Mouse (Mus musculus) urinary bladder, postnatal 14 days (tissue): ENCODE results near the gene Usp5.

ENCODE experiments used
- DNase-seq: peaks from one replicate; pipeline ENCODE4 v3.0.0; 2021; ENCODE audit warnings: low spot score

The Usp5 gene

DNA sequence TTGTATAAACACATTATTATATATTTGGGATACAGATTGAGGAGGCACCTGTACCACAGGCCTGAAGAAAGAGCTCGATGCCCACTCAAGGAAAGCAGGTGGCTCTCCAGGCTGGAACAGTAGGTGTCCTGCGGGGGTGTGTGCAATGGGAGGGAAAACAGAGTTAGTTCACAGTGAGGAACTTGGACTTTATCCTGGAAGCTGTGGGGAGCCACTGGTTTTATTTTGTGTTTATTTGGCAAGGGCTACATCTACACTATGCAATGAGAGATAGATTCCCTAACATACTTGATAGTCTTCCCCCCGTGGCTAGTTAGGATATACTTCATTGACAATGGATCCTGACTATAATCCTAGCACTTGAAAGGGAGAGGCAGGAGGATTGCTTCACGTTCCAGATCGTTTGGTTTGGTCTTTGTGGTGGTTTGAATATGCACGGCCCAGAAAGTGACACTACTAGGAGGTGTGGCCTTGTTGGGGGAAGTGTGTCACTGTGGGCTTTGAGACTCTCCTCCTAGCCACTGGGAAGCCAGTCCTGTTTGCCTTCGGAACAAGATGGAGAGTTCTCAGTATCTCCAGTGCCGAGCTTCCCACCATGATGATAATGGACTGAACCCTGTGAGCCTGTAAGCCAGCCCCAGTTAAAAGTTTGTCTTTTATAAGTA lies 42.4 kb downstream of the Usp5 start:
- no peak for DNase-seq

DNA sequence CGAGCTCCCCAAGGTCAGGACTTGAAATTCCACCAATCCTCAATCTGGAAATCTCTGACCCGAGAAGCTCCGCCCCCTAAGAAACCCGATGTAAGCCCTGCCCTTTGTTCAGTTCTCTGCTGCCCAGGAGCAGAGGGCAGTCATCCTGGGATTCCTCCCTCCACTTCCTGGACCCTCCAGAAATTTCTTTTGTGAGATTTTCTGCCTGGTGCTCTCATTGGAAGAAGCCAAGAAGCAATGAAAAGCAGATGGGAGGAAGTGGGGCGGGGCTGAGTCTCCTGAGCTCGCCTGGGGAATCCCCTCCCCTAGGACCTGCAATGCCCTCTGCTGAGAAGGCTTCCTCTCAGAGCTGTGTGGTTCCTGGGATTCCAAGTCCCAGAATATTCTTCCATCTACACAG lies 46.8 kb downstream of the Usp5 start:
- DNase-seq: no peak

DNA sequence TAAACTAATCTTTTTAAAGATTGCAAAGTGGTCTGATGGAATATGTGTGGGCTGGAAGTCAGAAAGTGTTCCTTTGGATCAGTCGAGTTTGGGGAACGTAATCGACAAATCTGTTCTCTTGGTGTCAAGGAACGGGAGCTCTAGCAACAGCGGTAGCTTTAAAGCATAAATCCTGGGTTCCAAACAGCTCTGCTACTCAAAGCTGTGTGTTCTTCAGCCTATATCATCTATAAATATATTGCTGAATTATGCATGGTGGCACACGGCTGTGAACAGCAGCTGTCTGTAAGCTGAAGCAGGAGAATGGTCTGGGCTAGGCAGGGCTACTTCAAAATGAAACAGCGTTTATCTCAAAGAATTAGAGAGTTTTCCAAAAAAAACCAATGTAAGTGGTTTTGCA lies 48.4 kb downstream of the Usp5 start:
- DNase-seq: no peak

DNA sequence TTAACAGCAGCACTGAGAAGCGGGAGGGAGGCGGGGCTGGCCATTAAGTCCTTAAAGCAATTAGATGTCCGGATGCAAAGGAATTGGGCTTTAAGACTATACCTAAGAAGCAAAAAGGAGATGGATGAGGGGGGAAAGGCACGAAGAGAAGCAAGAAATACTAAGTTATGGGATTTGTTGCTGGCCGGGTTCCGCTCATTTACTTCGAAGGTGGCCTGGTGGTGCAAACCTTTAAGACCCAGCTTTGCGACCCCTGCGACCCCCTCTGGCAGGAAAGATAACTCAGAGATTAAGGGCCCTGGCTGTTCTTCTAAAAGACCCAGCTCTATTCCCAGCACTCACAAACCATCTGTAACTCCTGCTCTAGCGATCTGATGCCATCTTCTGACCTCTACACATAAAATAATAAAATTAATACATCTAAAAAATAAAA lies 49.3 kb downstream of the Usp5 start:
- no peak for DNase-seq

DNA sequence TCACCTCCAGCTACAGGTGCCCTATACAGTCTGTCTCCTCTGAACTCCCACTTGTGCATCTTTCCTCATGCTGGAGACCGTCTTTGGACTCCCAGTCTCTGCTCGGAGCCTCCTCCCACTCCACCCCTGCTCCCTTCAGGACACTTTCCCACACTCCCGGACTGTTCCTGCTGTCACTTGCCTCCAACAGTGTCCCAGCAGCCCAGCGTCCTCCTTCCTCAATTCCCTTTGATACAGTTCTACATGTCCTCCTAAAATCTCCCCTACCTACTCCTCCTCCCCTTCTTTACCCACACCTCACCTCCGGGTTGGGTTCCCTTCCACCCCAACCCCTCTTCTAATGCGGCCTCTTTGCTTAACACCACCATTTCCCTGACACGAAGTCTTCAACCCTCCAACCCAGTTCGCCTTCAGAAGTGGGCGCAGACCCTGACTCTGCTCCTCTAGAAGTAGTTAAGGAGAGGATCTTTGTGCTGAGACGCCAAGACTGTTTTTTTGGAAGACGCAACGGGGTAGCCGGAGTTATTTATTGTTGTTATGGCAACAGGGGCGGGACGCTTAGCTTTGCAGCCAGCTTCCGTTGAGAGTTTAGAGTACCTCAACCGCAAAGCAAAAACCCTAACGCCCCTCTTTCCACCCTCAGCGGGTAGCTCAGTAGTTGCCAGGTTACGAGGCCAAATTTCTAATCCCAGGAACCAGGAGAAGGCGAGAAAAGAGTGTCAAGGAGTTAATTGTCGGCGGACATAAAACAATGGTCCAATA lies 49.9 kb downstream of the Usp5 start, which contains the start of gene Lrrc23:
TSS of gene Lrrc23 (minus strand) at position 506 of the 762 bp plus-strand sequence.
- no peak for DNase-seq

DNA sequence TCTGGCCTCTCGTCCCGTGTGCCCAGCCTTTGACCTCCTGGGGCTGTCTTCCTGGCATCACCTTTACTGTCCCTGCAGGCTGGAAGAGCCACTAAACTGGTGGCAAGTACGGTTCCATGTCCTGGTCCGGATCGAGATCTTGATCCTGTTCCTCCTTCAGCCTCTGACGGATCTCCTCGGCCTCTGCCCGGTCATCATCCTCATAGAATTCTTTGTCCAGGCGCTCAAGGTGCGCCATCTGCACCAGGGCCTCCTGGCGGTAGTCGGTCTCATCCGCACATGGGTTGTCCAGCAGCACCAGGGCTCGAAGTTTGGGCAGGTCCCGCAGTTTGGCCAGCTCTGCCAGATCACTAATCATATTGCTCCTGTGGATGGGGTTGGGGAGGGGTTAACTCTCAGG lies 58.8 kb downstream of the Usp5 start:
- DNase-seq: no peak

DNA sequence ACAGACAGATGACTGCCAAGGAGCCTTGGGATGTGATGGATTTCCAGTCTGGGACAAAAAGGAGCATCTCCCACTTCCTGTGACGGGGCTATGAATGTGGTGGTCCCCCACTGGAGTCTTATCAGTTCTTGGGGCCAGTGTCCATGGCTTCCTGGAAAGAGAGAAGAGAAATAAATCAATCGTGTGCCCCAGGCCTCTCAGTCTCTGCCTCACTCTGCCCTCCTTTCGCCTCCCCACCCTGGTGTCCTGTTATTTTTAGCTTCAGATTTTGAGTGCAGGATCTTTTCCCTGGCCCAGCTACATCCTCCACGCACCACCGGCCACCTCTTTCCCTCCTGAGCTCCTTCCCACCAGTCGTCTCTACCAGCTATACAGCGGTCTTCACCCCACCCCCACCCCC lies 59.3 kb downstream of the Usp5 start:
- DNase-seq: no peak

DNA sequence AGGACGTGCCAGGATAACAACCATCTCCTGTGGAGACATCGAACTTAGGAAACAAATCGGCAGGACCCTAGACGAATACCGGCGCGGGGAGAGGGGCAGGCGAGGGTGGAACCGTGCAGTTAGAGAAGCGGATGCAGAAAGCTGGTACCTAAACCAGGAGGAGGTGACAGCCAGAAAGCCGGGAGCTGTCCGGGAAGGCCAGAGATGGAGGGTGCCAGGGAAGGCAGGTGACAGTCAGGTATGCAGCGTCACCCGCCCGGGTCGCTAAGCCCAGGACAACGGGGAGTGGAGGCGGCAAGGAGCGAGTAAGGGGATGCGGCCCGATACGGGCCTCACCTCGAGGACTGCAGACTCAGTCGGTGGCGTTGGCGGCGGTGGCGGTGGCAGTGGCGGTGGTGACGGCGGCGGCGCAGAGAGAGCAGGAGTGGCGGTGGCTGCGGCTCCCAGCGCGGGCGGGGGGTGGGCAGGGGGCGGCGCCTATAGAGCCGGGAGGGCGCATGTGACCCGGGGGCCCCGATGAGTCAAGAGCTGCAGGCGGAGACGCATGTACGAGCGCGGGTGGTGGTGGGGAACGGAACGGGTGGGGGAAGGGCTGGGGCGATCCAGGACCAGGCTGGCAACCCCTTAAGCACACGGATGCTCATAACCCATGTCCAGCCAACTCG lies 60.1 kb downstream of the Usp5 start, which contains the start of gene Eno2:
TSS of gene Eno2 (minus strand) at position 573 of the 665 bp plus-strand sequence.
- DNase-seq: peak; percentile 60

DNA sequence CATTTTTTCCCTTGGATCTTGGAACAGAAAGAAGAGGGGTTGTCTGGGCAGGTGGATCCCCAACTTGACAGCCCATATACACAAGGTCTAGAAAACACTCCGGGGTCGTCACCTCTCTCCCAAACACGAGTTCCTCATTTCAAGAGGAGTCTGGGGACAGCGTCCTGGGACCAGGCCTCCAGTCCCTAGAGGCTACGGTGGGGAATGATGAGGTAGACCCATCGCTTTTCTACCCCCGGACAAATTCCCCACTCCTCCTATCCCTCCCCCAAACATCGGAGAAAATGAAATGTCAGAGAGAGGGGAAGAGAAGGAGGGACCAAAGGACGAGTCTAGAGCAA lies 60.6 kb downstream of the Usp5 start:
- DNase-seq: no peak

DNA sequence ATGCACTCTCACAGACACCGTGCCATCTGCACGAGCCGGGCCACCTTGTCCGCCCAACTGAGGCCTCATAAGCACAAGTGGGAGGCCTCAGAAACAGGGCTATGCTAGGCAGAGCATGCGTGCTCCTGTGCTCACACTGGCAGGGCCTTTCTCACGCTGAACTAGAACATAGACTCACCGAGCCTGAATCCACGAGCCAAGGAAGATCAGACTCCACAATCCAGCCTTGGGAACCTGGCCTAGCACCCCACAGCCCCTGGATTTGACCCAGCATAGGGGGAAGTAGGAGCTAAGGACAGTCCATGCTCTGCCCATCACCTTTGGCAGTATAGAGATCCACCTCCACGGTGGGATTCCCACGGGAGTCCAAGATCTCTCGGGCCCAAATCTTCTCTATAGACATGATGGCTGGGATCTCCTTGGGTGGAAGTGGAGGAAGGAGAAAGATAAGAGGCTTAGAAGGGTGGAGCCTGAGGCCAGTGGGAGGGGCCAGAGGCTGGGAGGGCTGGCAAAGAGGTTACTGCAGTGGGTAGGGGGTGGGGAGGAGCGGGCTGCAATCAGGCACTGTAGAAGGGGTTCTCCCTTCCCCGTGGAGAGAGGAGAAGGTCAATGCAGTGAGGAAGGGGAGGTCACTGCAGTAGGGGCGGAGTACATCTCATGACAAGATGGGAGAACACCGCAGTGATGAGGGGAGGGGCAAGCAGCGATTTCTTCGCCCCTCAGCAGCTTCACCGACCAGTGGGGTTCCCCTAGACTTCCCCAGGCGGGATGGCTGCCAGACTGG lies 61.2 kb downstream of the Usp5 start:
- DNase-seq: no peak

DNA sequence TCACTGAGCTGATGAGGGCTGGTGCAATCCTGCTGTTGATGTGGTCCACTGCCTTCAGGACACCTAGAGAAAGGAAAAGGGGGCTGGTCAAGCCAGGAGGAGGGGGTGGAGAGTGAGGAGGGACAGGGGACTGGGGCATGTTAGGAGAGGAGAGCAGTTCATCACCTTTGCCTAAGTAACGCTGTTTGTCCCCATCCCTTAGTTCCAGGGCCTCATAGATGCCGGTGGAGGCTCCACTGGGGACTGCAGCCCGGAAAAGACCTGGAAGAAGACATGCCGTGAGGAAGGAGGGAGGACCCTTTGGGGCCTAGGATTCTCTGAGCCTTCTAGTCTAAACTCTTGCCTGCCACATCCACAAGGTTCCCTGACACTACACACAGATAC lies 61.8 kb downstream of the Usp5 start:
- DNase-seq: no peak

DNA sequence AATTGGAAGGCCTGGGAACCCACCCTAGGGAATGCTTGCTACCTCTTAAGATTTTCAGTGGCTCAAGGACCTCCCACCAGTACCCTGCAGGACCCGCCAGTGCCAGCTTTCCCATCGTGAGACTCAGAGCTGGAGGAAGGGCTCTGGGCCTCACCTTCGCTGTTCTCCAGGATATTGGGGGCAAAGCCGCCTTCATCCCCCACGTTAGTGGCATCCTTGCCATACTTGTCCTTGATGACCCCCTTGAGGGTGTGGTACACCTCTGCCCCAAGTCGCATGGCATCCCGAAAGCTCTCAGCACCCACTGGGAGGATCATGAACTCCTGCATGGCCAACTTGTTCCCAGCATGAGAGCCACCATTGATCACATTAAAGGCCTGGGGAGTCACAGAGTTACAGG lies 63.3 kb downstream of the Usp5 start:
- no peak for DNase-seq
